Mouse (Mus musculus) olfactory bulb, adult 2 months (tissue): ENCODE measurements at regions not wholly inside any gene's neighbourhood (a gene's known extent, or its start where the extent isn't known, plus 50 kb on each side); places are given as distances from the start of the nearest gene placed in this dataset.
A peak's percentile ranks its signal among the peaks of the same experiment; 100 is the strongest.

Source experiments
- H3K27ac ChIP-seq: fragments of 200-500 bp; 2 replicates; pipeline ENCODE4 v1.5.1; 2012; ENCODE audit warnings: low read depth, low read length; ENCODE audit not compliant: insufficient read depth
- H3K4me1 ChIP-seq: fragments of 200-500 bp; 2 replicates; pipeline ENCODE4 v1.6.1; 2012; ENCODE audit warnings: low read length; ENCODE audit not compliant: control insufficient read depth, insufficient read depth
- H3K4me3 ChIP-seq: fragments of 200-500 bp; 2 replicates; pipeline ENCODE4 v1.5.1; 2012; ENCODE audit warnings: mild to moderate bottlenecking, low read depth, low read length, moderate library complexity; ENCODE audit not compliant: insufficient read depth
- CTCF ChIP-seq: fragments of 200-500 bp; IDR thresholded peaks from 2 replicates; pipeline ENCODE4 v1.5.1; 2012; ENCODE audit warnings: low read depth, mild to moderate bottlenecking, low read length, moderate library complexity; ENCODE audit not compliant: insufficient read depth
- POLR2A ChIP-seq: fragments of 200-500 bp; IDR thresholded peaks from 2 replicates; pipeline ENCODE4 v1.6.1; 2012; ENCODE audit warnings: mild to moderate bottlenecking, low read depth, low read length, moderate library complexity; ENCODE audit not compliant: insufficient read depth
- WGBS: fragments of 180-500 bp; shearing (Covaris S2); methylation state at CpG from one replicate; pipeline ENCODE4 v1.1.7; 2018; 5-methylcytosine and 5-hydroxymethylcytosine counted together

DNA sequence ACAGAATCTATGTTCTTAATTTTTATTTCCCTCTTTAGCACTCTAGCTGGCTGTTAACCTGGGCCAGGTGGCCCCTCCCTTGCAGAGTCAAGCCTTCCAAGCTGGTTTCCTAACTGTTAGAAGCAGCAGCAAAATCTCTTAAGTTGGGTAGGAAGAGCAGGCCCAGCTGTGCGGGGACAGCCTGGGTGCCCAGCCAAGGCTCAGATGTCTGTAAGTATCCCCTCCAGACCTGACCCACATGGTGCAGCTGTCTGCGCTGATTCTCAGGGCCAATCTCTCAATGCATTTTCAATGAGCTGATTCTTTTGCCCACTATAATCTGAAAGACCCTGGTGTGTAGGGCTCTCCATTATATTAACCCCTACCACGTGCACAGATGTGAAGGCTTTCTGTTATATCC lies 208.0 kb upstream of the Klf3 start:
- TF ChIP-seq CTCF (no peak), POLR2A (no peak)

GRCm38 (mm10) chr5:64595751-64596344 lies 207.3 kb upstream of the Klf3 start:
- Histone ChIP-seq H3K4me3 (no peak overlapping the region), H3K27ac (no peak overlapping the region), H3K4me1 (peaks cover 5% of the 10 kb centered on the region)
- TF ChIP-seq POLR2A (no peak), CTCF (no peak)
- WGBS = 78% methylated on average over 17 of the region's 17 CpGs

More for the DNA sequence above, 208.0 kb upstream of the Klf3 start:
- Histone ChIP-seq H3K4me1 (peaks cover 3% of the 10 kb centered on the region; the same call in 1 of the 2 replicates), H3K27ac (no peak overlapping the region), H3K4me3 (no peak overlapping the region)
- WGBS = 85% methylated on average over 3 of the region's 3 CpGs

- WGBS = 88% methylated on average over 7 of the region's 7 CpGs
- Histone ChIP-seq H3K4me1 (peaks cover 5% of the 10 kb centered on the region), H3K27ac (no peak overlapping the region), H3K4me3 (no peak overlapping the region)
- TF ChIP-seq POLR2A = no peak
- no peak for TF ChIP-seq CTCF
Observed at GRCm38 (mm10) chr5:64597021-64597420, 206.2 kb upstream of the Klf3 start.

DNA sequence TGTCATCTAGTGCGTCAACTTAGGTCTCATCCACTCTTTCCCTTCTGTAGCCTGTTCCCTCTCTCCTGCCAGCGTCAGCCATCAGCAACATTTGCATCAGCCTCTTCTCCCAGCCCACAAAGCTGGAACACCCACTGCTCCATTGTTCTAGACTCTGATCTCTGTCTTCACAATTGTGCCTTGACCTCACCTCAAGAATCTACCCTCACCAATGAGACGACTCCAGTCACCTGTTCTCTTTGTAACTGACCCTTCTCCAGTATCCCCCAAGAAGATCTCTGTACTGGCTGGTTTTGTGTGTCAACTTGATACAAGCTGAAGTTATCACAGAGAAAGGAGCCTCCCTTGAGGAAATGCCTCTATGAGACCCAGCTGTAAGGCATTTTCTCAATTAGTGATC lies 205.7 kb upstream of the Klf3 start:
- Histone ChIP-seq H3K4me1 (peaks cover 5% of the 10 kb centered on the region), H3K4me3 (no peak overlapping the region), H3K27ac (no peak overlapping the region)
- 79% methylated on average over 3 of the region's 3 CpGs for WGBS
- TF ChIP-seq CTCF (no peak), POLR2A (no peak)

DNA sequence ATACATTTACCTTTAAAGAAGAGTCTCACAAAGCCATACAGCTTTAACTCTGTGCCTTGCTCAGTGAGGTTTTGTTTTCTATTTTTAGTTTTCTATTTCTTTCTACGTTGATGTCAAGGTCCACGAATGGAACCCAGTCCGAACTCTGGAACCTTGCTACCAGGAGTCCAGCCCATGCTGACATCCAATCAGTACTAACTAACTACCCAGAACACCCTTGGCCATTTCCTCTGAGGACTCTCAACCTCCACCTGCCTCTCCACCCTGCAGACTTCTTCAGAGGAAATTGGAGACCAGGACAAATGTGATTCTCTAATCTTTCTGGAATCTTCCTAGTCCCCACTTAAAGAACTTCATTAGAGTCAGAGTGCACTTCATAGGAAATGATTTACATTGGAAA lies 204.6 kb upstream of the Klf3 start:
- Histone ChIP-seq H3K4me3 (no peak overlapping the region), H3K4me1 (peaks cover 5% of the 10 kb centered on the region), H3K27ac (no peak overlapping the region)
- TF ChIP-seq POLR2A (no peak), CTCF (no peak)
- 85% methylated on average over 3 of the region's 3 CpGs for WGBS

DNA sequence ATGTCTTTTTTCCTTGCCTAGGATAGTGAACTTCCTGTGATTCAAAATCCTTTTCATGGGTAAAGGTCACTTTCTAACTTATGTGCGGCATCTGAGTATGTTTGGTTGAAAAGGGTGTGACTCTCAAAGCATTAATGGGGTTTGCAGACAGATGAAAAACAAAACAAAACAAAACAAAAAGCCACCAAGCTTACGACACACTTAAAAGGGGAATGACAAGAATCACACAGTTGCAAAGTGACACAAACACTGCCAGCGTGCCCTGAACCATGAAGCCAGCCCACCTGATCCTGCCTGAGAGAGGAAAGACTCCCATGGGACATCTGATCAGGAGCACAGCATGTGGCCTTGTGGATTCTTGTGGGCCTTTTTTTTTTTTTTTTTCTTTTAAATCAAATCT lies 204.2 kb upstream of the Klf3 start:
- Histone ChIP-seq H3K27ac (no peak overlapping the region), H3K4me3 (no peak overlapping the region), H3K4me1 (peaks cover 5% of the 10 kb centered on the region)
- TF ChIP-seq CTCF = no peak
- TF ChIP-seq POLR2A = no peak
- WGBS = 87% methylated on average over 3 of the region's 3 CpGs

DNA sequence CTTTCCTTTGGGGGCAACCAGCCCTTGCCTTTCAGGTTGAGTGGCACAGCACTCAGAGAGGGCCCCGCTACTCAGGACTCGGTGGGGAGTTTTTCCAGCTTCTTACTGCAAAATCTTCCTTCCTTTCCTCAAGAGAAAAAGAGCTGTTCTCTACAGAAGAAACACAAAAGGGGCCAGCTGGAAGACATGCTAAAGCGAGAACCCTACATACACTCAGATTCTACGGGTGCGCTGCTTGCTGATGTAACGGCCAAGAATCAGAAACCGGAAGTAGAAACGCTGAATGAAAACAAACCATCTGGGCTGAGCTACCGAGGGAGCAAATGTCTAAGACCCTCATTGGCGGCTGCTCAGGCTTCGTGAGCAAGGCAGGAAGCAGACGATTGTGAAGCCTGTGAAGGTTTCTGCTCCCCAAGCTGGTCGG lies 203.3 kb upstream of the Klf3 start:
- Histone ChIP-seq H3K4me1 (peaks cover 5% of the 10 kb centered on the region), H3K27ac (no peak overlapping the region; the same call in 1 of the 2 replicates), H3K4me3 (peak overlapping the region; percentile 41)
- WGBS = 47% methylated on average over 13 of the region's 13 CpGs
- TF ChIP-seq POLR2A = no peak
- no peak for TF ChIP-seq CTCF

DNA sequence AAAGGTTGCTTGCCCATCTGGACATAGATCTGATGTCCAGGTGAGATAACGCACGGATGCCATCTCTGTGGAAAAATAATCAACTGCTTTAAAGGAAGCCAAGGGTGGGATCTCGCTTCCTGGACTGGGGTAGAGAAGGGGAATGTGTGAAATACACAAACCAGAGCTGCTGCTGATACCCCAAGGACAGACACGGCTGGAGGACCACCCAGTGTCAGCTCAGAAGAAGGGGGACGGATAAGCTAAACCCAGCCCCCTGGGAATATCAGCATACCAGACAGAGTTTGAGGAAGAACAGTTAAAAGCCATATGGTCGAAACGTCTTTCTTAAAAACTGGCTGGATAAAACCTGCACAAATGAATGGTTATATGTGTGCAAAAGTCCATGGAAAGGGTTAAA lies 202.8 kb upstream of the Klf3 start:
- no peak for TF ChIP-seq POLR2A
- TF ChIP-seq CTCF = no peak
- Histone ChIP-seq H3K4me3 (no peak overlapping the region), H3K4me1 (peaks cover 5% of the 10 kb centered on the region), H3K27ac (no peak overlapping the region)
- WGBS = 82% methylated on average over 7 of the region's 7 CpGs

DNA sequence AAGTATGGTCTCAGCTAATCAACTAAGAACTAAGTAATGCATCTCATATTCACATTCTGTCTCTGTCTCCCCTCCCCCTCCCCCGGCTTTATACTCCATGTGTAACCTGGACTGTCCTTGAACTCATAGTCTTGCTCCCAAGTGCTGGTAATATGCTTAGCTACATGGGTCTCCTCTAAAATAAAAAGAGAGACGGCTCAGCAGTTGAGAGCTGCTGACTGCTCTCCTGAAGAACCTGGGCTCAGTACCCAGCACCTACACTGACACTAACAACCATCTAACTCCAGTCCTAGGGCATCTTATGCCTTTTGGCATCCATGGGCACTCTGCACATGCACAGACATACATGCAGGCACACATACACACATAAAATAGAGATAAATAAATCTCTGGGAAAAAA lies 202.4 kb upstream of the Klf3 start:
- Histone ChIP-seq H3K27ac (no peak overlapping the region), H3K4me3 (no peak overlapping the region), H3K4me1 (peaks cover 5% of the 10 kb centered on the region)
- 83% methylated on average over 2 of the region's 2 CpGs for WGBS
- TF ChIP-seq CTCF (no peak), POLR2A (no peak)

DNA sequence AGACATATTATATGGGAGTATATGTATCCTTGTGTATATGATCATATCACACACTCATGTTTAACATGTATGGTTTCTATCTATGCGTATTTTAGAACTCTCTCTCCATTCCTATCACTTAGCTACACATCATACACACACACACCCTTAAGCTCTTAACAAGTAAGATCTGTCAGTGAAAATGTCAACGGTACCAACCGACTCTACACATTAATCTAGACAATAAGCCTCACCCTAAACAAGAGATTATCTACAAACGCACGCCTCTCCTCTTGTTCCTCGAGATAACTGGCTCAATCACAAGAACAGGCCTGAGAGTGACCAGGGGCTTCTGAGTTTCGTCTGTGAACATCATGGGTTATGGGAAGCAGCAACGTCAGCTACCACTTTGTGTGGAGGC lies 201.9 kb upstream of the Klf3 start:
- 92% methylated on average over 8 of the region's 8 CpGs for WGBS
- Histone ChIP-seq H3K27ac (no peak overlapping the region), H3K4me1 (peaks cover 5% of the 10 kb centered on the region), H3K4me3 (no peak overlapping the region)
- no peak for TF ChIP-seq POLR2A
- TF ChIP-seq CTCF = no peak
